Mouse (Mus musculus) B cell, adult (primary cell): Measurements from ENCODE around the gene Efcab6. TPM values are rescaled to one million over a fixed set of nuclear protein-coding genes. Genes with fewer than 3 reads are reported as not detected.

Experiments
- total RNA-seq: library from RNA; stranded (reverse); gene quantifications from 4 replicates; pipeline ENCODE4 v1.2.4, GENCODE M21; 2023; ENCODE audit not compliant: inconsistent age

Efcab6 gene
- total RNA-seq, result not detected in 4 replicates

DNA sequence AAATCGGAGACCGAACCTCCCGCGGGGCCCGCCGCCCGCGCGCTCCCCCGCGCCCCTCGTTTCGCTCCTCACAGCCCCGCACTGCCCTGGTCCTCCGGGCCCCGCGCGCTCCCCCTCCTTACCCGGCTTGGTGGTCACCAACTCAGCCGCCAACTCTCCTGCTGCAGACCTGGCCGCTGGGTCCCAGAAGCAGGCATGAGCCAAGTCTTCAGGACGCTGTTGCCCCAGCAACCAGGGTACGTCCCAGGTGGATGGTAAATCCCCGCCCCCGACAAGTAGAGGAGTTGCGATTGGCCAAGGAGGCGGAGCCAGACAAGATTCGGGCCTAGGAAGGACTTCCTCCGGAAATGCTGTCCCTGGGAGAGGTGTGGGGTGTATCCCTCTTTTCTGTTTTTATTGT is at the start of gene Efcab6:
Efcab6 (minus strand) TSS at position 240 of the 400 bp plus-strand sequence.

GRCm38 (mm10) chr15:84105105-84105923 is 40.1 kb upstream of the Efcab6 start, which contains the start of gene Sult4a1:
Sult4a1 (minus strand) TSS chr15:84105754.

Other genes starting within 250 kb of the Efcab6 start
- not detected in 4 replicates for gene Sult4a1, start 40.4 kb upstream of the Efcab6 start, total RNA-seq
- not detected in 4 replicates for gene Pnpla5, start 57.8 kb upstream of the Efcab6 start, total RNA-seq
- gene Pnpla3, start 102.5 kb upstream of the Efcab6 start, total RNA-seq, result not detected in 4 replicates
- gene Samm50, start 126.9 kb upstream of the Efcab6 start, total RNA-seq, result 75.0 to 78.6 TPM (median 77.3 TPM) in 4 replicates
- gene Parvb, start 166.7 kb upstream of the Efcab6 start, total RNA-seq, result 0.48 to 1.5 TPM (median 0.98 TPM) in 4 replicates